Mouse (Mus musculus): ENCODE data around the gene Chst11. TPM values are rescaled to one million over a fixed set of nuclear protein-coding genes. Genes with fewer than 3 reads are reported as not detected.

The Chst11 gene
- total RNA-seq, 2 experiments from 2014 or later, result 2.3 to 2.6 TPM

- DNase-seq (ENCODE audit: low spot score in 2 of 2), result no peak
These were observed 86.7 kb downstream of the Chst11 start for GRCm38 (mm10) chr10:83071785-83072580.

- DNase-seq (ENCODE audit: low spot score in 2 of 2), result no peak
These were observed 87.8 kb downstream of the Chst11 start for GRCm38 (mm10) chr10:83073119-83073518.

GRCm38 (mm10) chr10:83076816-83077215 lies 91.5 kb downstream of the Chst11 start:
- DNase-seq (ENCODE audit: low spot score in 2 of 2), result no peak

DNA sequence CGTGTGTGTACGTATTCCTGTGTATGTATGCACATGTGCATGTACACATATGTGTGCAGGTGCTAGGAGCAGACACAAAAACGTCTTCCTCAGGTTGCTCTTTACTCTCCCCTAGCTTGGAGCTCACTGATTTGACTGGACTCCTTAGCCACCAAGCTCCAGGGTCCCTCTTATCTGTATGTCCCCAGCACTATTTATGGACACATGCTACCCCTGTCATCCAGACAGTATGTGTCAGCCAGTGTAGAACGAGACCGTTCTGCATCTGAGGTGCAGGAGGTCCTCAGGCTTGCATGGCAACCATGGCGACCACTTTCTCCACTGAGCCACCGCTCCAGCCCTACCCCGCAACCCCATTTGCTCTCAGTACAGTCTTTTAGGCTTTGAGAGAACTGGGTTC lies 93.4 kb downstream of the Chst11 start:
- DNase-seq (ENCODE audit: low spot score in 2 of 2), result no peak

DNA sequence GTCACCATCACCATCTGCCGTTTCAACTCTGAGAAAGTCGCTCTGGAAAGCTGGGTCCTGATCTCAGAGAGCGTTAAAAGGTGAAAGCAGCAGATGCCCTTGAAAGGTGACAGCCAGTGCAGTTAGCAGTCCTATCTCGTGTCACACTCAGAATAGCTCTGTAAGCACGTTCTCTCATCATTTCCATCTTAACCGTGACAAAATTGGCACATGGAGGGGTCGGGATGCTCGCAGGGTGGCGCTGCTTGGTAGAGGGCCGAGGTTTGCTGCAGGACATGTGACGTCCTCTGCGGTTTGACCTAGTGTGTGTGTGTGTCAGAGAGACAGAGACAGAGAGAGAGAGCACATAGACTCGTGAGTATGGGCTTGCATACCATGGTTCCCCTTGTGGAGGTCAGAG lies 94.5 kb downstream of the Chst11 start:
- no peak for DNase-seq (ENCODE audit: low spot score in 2 of 2)

- DNase-seq (ENCODE audit: low spot score in 2 of 2), result no peak
These were observed 95.0 kb downstream of the Chst11 start for GRCm38 (mm10) chr10:83080275-83080741.

GRCm38 (mm10) chr10:83080930-83081329 lies 95.6 kb downstream of the Chst11 start:
- DNase-seq (ENCODE audit: low spot score in 2 of 2), result no peak

DNA sequence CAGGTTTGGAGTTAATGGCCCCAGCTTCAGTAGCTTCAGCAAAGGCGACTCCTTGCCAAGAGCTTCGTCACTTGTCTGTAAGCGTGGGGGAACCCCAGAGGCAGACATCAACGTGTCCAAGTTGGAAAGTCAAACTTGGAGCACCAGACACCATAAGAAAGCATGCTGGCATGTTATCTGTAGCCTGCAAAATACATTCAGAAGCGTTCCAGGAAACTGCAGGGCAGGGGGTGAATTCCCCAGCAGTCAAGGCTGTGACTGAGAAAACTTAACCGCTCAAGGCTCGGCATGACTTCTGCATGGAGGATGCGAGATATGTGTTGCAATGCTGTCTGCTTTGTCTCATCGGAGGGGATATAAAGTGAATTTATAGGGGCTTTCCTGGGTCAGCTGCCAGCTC lies 98.6 kb downstream of the Chst11 start:
- peak in 1 of 2 experiments; percentile 47 for DNase-seq (ENCODE audit: low spot score in 2 of 2)

DNA sequence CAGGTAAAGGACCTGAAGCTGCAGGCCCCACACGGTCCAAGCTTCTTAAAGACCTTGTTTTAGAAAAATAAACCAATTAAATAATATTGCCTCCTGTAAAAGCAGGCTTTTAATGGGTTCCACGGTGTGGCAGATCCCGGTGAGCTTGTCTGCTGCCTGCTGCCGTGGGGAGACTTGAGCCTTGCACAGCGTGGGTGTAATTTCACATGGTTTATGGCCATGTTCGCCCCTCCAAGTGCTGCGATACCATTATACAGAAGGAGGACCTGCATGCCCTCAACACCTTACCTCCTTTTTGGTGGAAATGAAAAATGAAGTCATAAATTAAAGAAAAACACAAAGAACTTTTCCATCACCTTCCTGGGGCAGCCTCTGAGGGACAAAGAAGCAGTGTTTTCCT lies 103.0 kb downstream of the Chst11 start:
- no peak for DNase-seq (ENCODE audit: low spot score in 2 of 2)

DNA sequence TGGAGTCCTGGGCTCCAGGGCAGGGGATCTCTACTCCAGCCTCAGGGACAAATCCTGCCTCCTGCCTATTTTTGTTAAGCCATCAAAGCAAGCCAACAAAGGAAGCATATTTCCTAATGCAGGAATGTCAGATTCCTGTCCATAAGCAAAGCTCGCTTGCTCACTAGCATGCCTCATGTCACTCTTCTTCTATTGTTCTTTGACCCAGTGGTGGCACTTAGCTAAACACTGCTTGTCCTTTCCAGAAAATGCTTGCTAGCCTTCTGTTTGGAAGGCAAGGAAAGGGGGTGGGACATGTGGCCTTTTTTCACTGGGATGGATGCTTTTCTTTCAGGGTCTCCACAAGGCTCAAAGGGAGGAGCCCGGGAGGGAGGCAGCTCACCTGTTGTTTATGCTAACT lies 103.5 kb downstream of the Chst11 start:
- no peak for DNase-seq (ENCODE audit: low spot score in 2 of 2)

GRCm38 (mm10) chr10:83090185-83090584 lies 104.9 kb downstream of the Chst11 start:
- DNase-seq (ENCODE audit: low spot score in 2 of 2), result no peak

DNA sequence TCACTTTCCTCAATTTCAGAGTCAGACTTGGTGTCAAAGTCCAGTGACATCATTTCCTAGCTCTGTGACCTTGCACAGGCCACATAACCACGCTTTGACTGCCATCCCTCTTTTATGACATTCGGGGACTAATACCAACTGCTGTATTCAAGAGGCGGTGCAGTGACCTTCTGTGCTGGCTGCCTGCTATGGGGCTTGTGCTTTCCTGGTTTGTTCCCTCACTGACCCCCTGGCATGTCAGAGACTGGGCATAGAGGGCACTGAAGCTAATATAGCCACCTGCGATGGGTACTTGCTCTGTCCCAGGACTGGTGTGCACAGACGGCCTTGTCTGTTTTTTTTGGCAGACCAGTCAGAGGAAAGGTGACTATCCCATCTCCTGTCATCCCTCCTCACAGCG lies 108.4 kb downstream of the Chst11 start:
- DNase-seq (ENCODE audit: low spot score in 2 of 2), result no peak

- no peak for DNase-seq (ENCODE audit: low spot score in 2 of 2)
These were observed 109.0 kb downstream of the Chst11 start for GRCm38 (mm10) chr10:83094248-83094647.

- DNase-seq (ENCODE audit: low spot score in 2 of 2), result no peak
These were observed 109.8 kb downstream of the Chst11 start for GRCm38 (mm10) chr10:83094821-83095725.

DNA sequence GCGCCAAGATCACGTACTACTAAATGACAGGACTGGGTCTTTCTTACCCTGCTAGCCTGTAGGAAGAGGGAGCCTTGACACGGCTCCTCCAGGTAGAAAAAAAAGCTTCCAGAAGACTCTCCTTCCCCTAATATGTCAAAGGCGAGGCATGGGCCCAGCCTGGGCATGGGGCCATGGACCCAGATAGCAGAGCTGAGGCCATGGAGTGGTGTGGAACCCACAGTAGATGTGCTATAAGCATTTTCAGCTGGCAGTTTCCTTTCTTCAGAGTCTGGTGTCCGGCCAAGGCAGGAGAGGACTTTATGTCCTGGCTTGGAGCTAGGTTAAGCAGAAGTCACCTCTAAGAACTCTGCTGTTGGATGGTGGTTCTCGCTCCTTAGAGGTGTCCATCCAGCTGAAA lies 111.0 kb downstream of the Chst11 start:
- DNase-seq (ENCODE audit: low spot score in 2 of 2), result no peak

DNA sequence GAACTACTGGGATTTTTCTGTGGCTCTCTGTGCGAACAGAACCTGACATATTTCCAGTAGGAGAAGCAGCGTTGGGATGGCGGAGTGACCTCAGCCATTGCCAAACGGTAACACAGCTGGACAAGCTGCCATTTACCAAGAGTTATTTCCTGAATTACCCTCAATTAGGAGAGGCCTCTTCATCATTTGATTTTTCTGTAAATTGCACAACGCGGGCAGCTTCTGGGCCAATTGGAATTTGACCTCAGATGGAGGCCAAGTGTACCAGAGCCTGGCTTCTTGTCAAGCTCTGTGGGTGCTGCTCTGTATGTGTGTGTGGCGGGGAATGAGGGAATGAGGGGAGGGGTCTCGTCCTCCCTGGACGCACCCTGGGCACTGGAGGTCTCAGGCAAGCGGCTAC lies 113.6 kb downstream of the Chst11 start:
- no peak for DNase-seq (ENCODE audit: low spot score in 2 of 2)

DNA sequence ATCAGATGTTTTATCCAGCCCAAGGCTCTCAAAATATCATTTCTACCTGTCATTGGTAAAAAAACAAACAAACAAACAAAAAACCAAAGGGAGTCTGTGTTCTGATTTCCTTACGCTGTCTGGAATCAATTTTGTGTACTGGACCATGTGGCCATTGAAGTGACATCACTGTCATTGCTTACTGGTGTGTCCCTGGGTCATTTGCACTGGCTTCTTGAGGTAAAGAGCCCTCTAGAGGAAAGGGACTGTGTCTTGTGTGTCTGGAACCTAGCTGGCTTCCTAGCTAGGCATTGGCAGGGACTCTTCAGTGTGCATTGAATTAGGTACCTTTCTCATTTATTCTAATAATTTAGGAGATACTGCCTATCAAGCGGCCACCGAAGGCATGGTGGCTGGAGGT lies 114.4 kb downstream of the Chst11 start:
- no peak for DNase-seq (ENCODE audit: low spot score in 2 of 2)

DNA sequence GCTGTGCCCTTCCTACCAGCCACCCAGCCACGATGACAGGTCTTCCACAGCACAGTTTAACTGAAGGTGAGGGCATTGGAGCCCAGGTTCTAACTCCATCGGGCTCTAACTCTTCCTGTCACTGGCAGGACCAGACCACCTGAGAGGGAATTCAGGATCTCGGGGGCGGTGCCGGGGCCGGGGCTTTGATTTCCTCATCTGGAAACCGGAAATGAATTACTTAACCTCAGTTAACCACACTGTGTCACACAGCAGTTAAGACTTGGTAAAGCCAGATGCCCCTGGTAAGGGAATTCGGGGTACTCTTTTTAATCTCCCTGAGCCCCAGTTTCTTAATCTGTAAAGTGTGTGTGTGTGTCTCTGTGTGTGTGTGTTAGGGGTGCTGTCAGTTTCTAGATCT lies 115.6 kb downstream of the Chst11 start:
- no peak for DNase-seq (ENCODE audit: low spot score in 2 of 2)

DNA sequence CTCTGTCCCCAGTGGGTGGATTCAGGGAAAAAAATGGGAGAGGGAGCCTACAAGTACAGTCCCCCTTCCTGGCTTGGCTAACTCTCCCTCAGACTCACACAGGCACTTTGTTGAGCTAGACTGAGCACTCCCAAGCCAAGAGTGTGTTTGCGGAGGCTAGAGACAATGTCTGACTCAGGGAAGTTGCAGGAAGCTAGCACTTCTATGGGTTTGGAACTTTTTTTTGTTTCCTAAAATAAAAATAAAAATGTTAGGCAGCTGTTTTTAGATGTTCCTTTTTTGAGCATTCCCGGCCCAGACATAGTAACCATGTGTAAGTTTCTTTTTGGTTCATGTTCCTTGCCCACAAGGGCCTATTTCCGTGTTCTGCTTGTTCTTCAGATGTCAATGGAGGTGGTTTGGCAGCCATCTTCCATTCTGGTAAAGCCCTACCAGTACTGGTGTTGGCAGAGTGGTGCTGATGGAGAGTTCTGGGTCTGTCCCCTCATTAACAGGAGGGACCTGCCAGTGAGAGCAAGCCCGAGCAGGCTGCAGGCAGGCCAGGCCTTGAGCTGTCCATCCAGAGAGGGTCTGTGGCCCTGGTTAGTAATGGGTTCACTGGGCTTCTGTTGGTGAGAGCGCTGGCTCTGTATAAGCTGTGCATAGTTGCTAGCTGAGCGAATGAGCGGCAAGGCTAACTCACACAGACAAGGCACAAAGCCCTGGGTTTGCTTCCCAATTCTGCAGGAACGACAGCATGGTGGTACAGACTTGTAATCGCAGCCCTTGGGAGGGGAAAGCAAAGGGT lies 116.3 kb downstream of the Chst11 start:
- no peak for DNase-seq (ENCODE audit: low spot score in 2 of 2)

- no peak for DNase-seq (ENCODE audit: low spot score in 2 of 2)
These were observed 117.4 kb downstream of the Chst11 start for GRCm38 (mm10) chr10:83102745-83103144.

- no peak for DNase-seq (ENCODE audit: low spot score in 2 of 2)
These were observed 118.9 kb downstream of the Chst11 start for GRCm38 (mm10) chr10:83104221-83104620.
